15 mouse cellular contexts compared by ENCODE assay signal in genomic region chr2:102540438-102541230, GRCm38 (mm10). TPM values are rescaled to one million over a fixed set of nuclear protein-coding genes. Genes with fewer than 3 reads are reported as not detected.
A peak's percentile ranks its signal among the peaks of the same experiment; 100 is the strongest.
DNase-seq lines count a peak whose midpoint lies in the region; ATAC-seq and TF ChIP-seq lines count a peak whose summit lies in the region.
"Had no signal": no experiment of that assay in that cellular context is flagged by ENCODE, and none has a peak within 500 bp of the region (broad histone marks: within the 10 kb centered on the region; RNA-seq: fewer than 3 reads in every experiment).

No protein-coding gene starts in this region.

- no peak overlapping the region for H3K4me2 ChIP-seq in intestine, embryonic 14.5 days (ENCODE audit: low read length)
- no peak overlapping the region for H3K4me2 ChIP-seq in intestine, postnatal 0 days (replicated peaks; ENCODE audit: low read depth)
- no peak overlapping the region for H3K4me2 ChIP-seq in liver, embryonic 11.5 days
- no peak overlapping the region for H3K4me2 ChIP-seq in forebrain, embryonic 12.5 days
- H3K4me2 ChIP-seq: heart, embryonic 13.5 days; hindbrain, embryonic 12.5 days; liver, embryonic 15.5 days; midbrain, embryonic 12.5 days had no signal

- no peaks in the 10 kb centered on the region for H3K27me3 ChIP-seq in intestine, embryonic 14.5 days (replicated peaks; ENCODE audit: control insufficient read depth, insufficient read depth, low read length)
- no peaks in the 10 kb centered on the region for H3K27me3 ChIP-seq in intestine, postnatal 0 days (replicated peaks; ENCODE audit: control insufficient read depth, insufficient read depth, low read length)
- no peaks in the 10 kb centered on the region for H3K27me3 ChIP-seq in liver, embryonic 11.5 days (replicated peaks; ENCODE audit: control insufficient read depth, insufficient read depth, low read length)
- H3K27me3 ChIP-seq in forebrain, embryonic 12.5 days: peaks cover 6% of the 10 kb centered on the region; the same call in 1 of the 2 replicates
- H3K27me3 ChIP-seq: hindbrain, embryonic 12.5 days; liver, embryonic 15.5 days; midbrain, embryonic 12.5 days had no signal

- H3K4me3 ChIP-seq in intestine, embryonic 14.5 days (ENCODE audit: low read depth, low read length): no peak overlapping the region
- H3K4me3 ChIP-seq in intestine, postnatal 0 days (ENCODE audit: low read depth, low read length): no peak overlapping the region
- H3K4me3 ChIP-seq in liver, embryonic 11.5 days (ENCODE audit: low read depth, low read length): no peak overlapping the region
- no peak overlapping the region for H3K4me3 ChIP-seq in forebrain, embryonic 12.5 days (replicated peaks)
- H3K4me3 ChIP-seq: heart, embryonic 13.5 days; hindbrain, embryonic 12.5 days; liver, embryonic 15.5 days; midbrain, embryonic 12.5 days had no signal

- ATAC-seq in intestine, embryonic 14.5 days (replicated peaks; ENCODE audit: low FRiP score, low TSS enrichment, low read depth): peak; percentile 65
- no peak for ATAC-seq in intestine, postnatal 0 days
- no peak for ATAC-seq in liver, embryonic 11.5 days (replicated peaks; ENCODE audit: low FRiP score)
- no peak for ATAC-seq in forebrain, embryonic 12.5 days (ENCODE audit: low FRiP score)

- H3K36me3 ChIP-seq in intestine, embryonic 14.5 days (ENCODE audit: control insufficient read depth, insufficient read depth, low read length): no peaks in the 10 kb centered on the region
- no peaks in the 10 kb centered on the region for H3K36me3 ChIP-seq in intestine, postnatal 0 days (ENCODE audit: control insufficient read depth, insufficient read depth)
- H3K36me3 ChIP-seq in liver, embryonic 11.5 days (ENCODE audit: control insufficient read depth, insufficient read depth, low read length): no peaks in the 10 kb centered on the region
- H3K36me3 ChIP-seq in forebrain, embryonic 12.5 days (replicated peaks): no peaks in the 10 kb centered on the region
- H3K36me3 ChIP-seq: G1E; heart, embryonic 13.5 days; hindbrain, embryonic 12.5 days; liver, embryonic 15.5 days; midbrain, embryonic 12.5 days had no signal

- H3K27ac ChIP-seq in intestine, embryonic 14.5 days (ENCODE audit: low read depth): peak overlapping the region; percentile 43; the same call in 1 of the 2 replicates
- H3K27ac ChIP-seq in intestine, postnatal 0 days (ENCODE audit: low read depth, low read length): no peak overlapping the region
- H3K27ac ChIP-seq in liver, embryonic 11.5 days (ENCODE audit: low read depth, low read length): no peak overlapping the region
- no peak overlapping the region for H3K27ac ChIP-seq in forebrain, embryonic 12.5 days
- H3K27ac ChIP-seq: heart, embryonic 13.5 days; hindbrain, embryonic 12.5 days; liver, embryonic 15.5 days; midbrain, embryonic 12.5 days had no signal

- DNase-seq in intestine, embryonic 14.5 days (ENCODE audit: low spot score): peak; percentile 61
- DNase-seq in kidney, adult 18-20 months: peak; percentile 37
- DNase-seq in kidney, postnatal 36 days: peak; percentile 32 to 37
- DNase-seq in yolk sac, embryonic 10.5 days (ENCODE audit: low spot score): peak; percentile 21
- DNase-seq in liver, embryonic 11.5 days (ENCODE audit: low spot score): no peak
- DNase-seq: adrenal gland, postnatal 14 days; lung, postnatal 14 days; thymus, postnatal 4 days had no signal

- H3K9me3 ChIP-seq in intestine, embryonic 14.5 days (ENCODE audit: control insufficient read depth, low read length): no peaks in the 10 kb centered on the region
- H3K9me3 ChIP-seq in intestine, postnatal 0 days (ENCODE audit: control insufficient read depth): no peaks in the 10 kb centered on the region
- no peaks in the 10 kb centered on the region for H3K9me3 ChIP-seq in liver, embryonic 11.5 days (ENCODE audit: control insufficient read depth, low read length)
- no peaks in the 10 kb centered on the region for H3K9me3 ChIP-seq in forebrain, embryonic 12.5 days
- H3K9me3 ChIP-seq: G1E; heart, embryonic 13.5 days; hindbrain, embryonic 12.5 days; liver, embryonic 15.5 days; midbrain, embryonic 12.5 days had no signal

- WGBS in intestine, embryonic 14.5 days: 20% methylated on average over 11 of the region's 11 CpGs
- 49% methylated on average over 11 of the region's 11 CpGs for WGBS in intestine, postnatal 0 days
- WGBS in liver, embryonic 11.5 days: 55% methylated on average over 11 of the region's 11 CpGs
- WGBS in forebrain, embryonic 12.5 days: 67% methylated on average over 11 of the region's 11 CpGs

- H3K4me1 ChIP-seq in intestine, embryonic 14.5 days (replicated peaks; ENCODE audit: control insufficient read depth, insufficient read depth, low read length): peaks cover 15% of the 10 kb centered on the region
- no peaks in the 10 kb centered on the region for H3K4me1 ChIP-seq in intestine, postnatal 0 days (replicated peaks; ENCODE audit: control insufficient read depth, insufficient read depth, low read length)
- H3K4me1 ChIP-seq in liver, embryonic 11.5 days (replicated peaks; ENCODE audit: control insufficient read depth, insufficient read depth, low read length): no peaks in the 10 kb centered on the region
- peaks cover 11% of the 10 kb centered on the region; the same call in 1 of the 2 replicates for H3K4me1 ChIP-seq in forebrain, embryonic 12.5 days
- H3K4me1 ChIP-seq: liver, embryonic 15.5 days; midbrain, embryonic 12.5 days had no signal

- H3K9ac ChIP-seq in intestine, embryonic 14.5 days (ENCODE audit: low read length): no peak overlapping the region
- no peak overlapping the region for H3K9ac ChIP-seq in intestine, postnatal 0 days (ENCODE audit: low read depth, low read length)
- H3K9ac ChIP-seq in liver, embryonic 11.5 days (ENCODE audit: low read depth, low read length): no peak overlapping the region
- no peak overlapping the region for H3K9ac ChIP-seq in forebrain, embryonic 12.5 days
- H3K9ac ChIP-seq: heart, embryonic 13.5 days; hindbrain, embryonic 12.5 days; liver, embryonic 15.5 days; midbrain, embryonic 12.5 days had no signal

- TF ChIP-seq CTCF in intestine, postnatal 0 days (IDR thresholded peaks at IDR 0.05; ENCODE audit: low read depth): no peak

RNA-seq across cellular contexts. Expression of gene Pamr1, which starts 9.2 kb away (rescaled TPM):
- polyA plus RNA-seq in intestine, embryonic 14.5 days (2014; fragmentation: Nextera tagmentation; extraction: Ambion mirVana): 61.0 and 67.1 TPM in 2 replicates
- polyA plus RNA-seq in intestine, postnatal 0 days (2015; fragmentation: Nextera tagmentation; extraction: Ambion mirVana): 19.0 and 21.5 TPM in 2 replicates
- polyA plus RNA-seq in liver, embryonic 11.5 days (2014; fragmentation: Nextera tagmentation; extraction: Ambion mirVana): 3.3 and 4.7 TPM in 2 replicates
- polyA plus RNA-seq in forebrain, embryonic 12.5 days (2016; fragmentation: Nextera tagmentation; extraction: Ambion mirVana): 0.96 and 2.1 TPM in 2 replicates
- polyA plus RNA-seq: G1E had no signal
